Mouse (Mus musculus): ENCODE results near the gene Dars2.

DNA sequence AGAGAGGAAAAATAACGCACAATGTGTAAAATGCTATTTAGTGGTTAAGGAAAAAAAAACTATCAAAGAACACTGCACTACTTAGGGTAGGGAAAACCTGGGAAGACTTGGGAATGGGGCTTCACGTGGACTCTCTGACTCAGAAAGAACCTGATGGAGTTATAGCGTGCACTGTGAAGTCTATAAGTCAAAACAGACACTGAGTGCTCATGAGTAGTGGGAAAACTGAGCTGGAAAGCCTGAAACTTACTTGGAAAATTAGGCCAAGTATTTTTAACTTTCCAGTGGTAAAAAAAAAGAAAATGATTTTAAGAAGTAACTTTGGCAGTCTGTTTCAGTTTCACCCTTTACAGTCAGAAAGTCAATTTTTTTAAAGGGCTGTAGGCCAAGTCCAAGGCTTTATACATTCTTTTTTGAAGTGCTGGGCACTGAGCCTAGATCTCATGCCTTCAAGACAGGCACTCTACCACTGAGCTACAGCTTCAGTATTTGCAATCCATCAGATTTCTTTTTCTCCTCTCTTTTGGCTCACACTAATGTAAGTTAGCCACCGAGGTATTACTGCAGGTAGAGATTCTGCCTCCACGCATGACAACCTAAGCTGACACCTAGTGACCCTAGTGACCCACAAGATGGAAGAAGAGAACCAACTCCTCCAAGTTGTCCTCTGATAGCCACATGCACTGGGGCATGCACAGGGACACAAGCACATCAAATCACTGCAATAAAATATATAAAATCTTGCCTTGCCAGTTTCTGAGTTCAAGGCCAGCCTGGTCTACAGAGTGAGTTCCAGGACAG is 44.8 kb downstream of the Dars2 start:
- TF ChIP-seq CTCF (IDR thresholded peaks at IDR 0.05; ENCODE audit: control insufficient read depth, insufficient read depth, low read length) (no peak), POLR2A (IDR thresholded peaks at IDR 0.05; ENCODE audit: borderline replicate concordance, control insufficient read depth, low read depth, low read length) (no peak)
